ENCODE assay signal across 10 mouse cellular contexts in the genomic region with DNA sequence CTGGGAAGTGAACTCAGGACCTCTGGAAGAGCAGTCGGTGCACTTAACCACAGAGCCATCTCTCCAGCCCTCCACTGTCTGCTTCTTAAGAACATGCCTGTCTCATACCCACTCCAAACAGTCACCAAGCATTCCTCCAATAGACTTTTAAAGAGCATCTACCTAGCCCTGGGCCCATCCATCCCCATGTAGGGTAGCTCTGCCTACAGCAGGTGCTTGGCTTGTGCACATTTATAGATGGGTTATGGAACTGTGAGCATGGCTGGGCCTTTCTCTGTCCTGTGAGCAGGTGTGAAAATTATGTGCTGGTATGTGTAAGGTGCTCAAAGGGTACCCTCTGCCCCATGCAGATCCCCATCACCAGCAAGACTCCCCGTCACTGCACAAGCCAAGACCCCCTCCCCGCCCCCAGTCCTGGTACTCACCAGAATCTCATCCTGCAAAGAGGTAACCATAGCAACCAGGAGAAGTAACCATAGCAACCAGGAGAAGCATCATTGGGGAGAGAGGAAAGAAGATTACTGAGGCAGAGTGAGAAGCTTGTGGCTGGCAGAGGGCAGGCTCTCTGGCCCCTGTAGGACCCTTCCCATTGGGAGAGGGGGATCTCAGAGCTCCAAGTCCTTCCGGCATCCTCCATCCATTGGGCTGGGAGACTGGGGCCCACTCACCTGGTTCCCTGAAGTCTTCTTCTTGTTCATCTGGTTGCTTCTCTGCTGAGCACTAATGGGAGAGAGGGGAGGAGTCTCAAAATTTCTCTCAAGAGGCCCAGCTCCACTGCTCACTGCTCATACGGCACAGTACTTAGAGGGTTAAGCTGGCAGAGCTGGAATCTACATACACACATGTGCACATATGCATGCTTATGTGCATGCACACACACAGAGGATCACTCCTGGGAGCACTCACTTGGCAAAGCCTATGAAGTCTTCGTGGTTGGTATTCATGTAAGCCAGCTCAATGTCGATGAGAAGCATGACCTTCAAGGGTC. TPM values are rescaled to one million over a fixed set of nuclear protein-coding genes. Genes with fewer than 3 reads are reported as not detected.
DNase-seq lines count a peak whose midpoint lies in the region; ATAC-seq and TF ChIP-seq lines count a peak whose summit lies in the region.
"Had no signal": no experiment of that assay in that cellular context is flagged by ENCODE, and none has a peak within 500 bp of the region (broad histone marks: within the 10 kb centered on the region; RNA-seq: fewer than 3 reads in every experiment).

No protein-coding gene starts in this region.

- DNase-seq in retina, postnatal 1 day = peak; percentile 50
- DNase-seq in retina, embryonic 14.5 days (ENCODE audit: low spot score) = no peak
- DNase-seq in liver, postnatal 0 days = no peak
- DNase-seq in cerebellum, postnatal 14 days = no peak
- DNase-seq: gastrocnemius, postnatal 36 days; thymus, postnatal 25 days had no signal

- peak overlapping the region; percentile 37; the same call in 1 of the 2 replicates for H3K4me2 ChIP-seq in forebrain, embryonic 13.5 days
- H3K4me2 ChIP-seq in limb, embryonic 12.5 days = no peak overlapping the region
- H3K4me2 ChIP-seq in liver, postnatal 0 days (ENCODE audit: low read depth, low read length) = no peak overlapping the region
- no peak overlapping the region for H3K4me2 ChIP-seq in kidney, embryonic 15.5 days
- H3K4me2 ChIP-seq: lung, embryonic 15.5 days had no signal

- no peak overlapping the region for H3K4me3 ChIP-seq in forebrain, embryonic 13.5 days
- H3K4me3 ChIP-seq in limb, embryonic 12.5 days (replicated peaks) = no peak overlapping the region
- H3K4me3 ChIP-seq in liver, postnatal 0 days (ENCODE audit: low read depth, low read length) = no peak overlapping the region
- no peak overlapping the region for H3K4me3 ChIP-seq in kidney, embryonic 15.5 days (replicated peaks)
- H3K4me3 ChIP-seq: lung, embryonic 15.5 days had no signal

- TF ChIP-seq EP300 in liver, postnatal 0 days (IDR thresholded peaks at IDR 0.05; ENCODE audit: low read depth) = no peak

- peak; percentile 75 for ATAC-seq in forebrain, embryonic 13.5 days
- no peak for ATAC-seq in limb, embryonic 12.5 days (ENCODE audit: insufficient number of reproducible peaks, insufficient read depth, low FRiP score, low TSS enrichment, low read depth)
- no peak for ATAC-seq in liver, postnatal 0 days
- no peak for ATAC-seq in kidney, embryonic 15.5 days (replicated peaks; ENCODE audit: low FRiP score)

- no peaks in the 10 kb centered on the region for H3K9me3 ChIP-seq in forebrain, embryonic 13.5 days (replicated peaks)
- no peaks in the 10 kb centered on the region for H3K9me3 ChIP-seq in limb, embryonic 12.5 days
- H3K9me3 ChIP-seq in liver, postnatal 0 days (ENCODE audit: low read length) = no peaks in the 10 kb centered on the region
- H3K9me3 ChIP-seq in kidney, embryonic 15.5 days (replicated peaks) = no peaks in the 10 kb centered on the region
- H3K9me3 ChIP-seq: lung, embryonic 15.5 days had no signal

- H3K27me3 ChIP-seq in forebrain, embryonic 13.5 days = 0 out of 2 replicates have a peak, but pooled peaks cover 3% of the 10 kb centered on the region
- no peaks in the 10 kb centered on the region for H3K27me3 ChIP-seq in limb, embryonic 12.5 days
- peaks cover 5% of the 10 kb centered on the region for H3K27me3 ChIP-seq in liver, postnatal 0 days (ENCODE audit: insufficient read depth, low read length)
- H3K27me3 ChIP-seq in kidney, embryonic 15.5 days = no peaks in the 10 kb centered on the region
- H3K27me3 ChIP-seq: lung, embryonic 15.5 days had no signal

- no peak for TF ChIP-seq CTCF in liver, postnatal 0 days (IDR thresholded peaks at IDR 0.05; ENCODE audit: low read depth)

- H3K4me1 ChIP-seq in forebrain, embryonic 13.5 days = peaks cover 26% of the 10 kb centered on the region
- peaks cover 49% of the 10 kb centered on the region for H3K4me1 ChIP-seq in limb, embryonic 12.5 days (replicated peaks)
- H3K4me1 ChIP-seq in liver, postnatal 0 days (ENCODE audit: insufficient read depth) = no peaks in the 10 kb centered on the region
- H3K4me1 ChIP-seq in kidney, embryonic 15.5 days = peaks cover 36% of the 10 kb centered on the region

- 60% methylated on average over 7 of the region's 7 CpGs for WGBS in forebrain, embryonic 13.5 days
- WGBS in limb, embryonic 12.5 days = 83% methylated on average over 7 of the region's 7 CpGs
- 79% methylated on average over 7 of the region's 7 CpGs for WGBS in liver, postnatal 0 days (ENCODE audit: insufficient replicate concordance)
- 83% methylated on average over 7 of the region's 7 CpGs for WGBS in kidney, embryonic 15.5 days

- peak overlapping the region; percentile 80 for H3K27ac ChIP-seq in forebrain, embryonic 13.5 days
- peak overlapping the region; percentile 60; the same call in 1 of the 2 replicates for H3K27ac ChIP-seq in limb, embryonic 12.5 days
- no peak overlapping the region for H3K27ac ChIP-seq in liver, postnatal 0 days (ENCODE audit: low read depth)
- no peak overlapping the region for H3K27ac ChIP-seq in kidney, embryonic 15.5 days
- H3K27ac ChIP-seq: lung, embryonic 15.5 days had no signal

- no peaks in the 10 kb centered on the region for H3K36me3 ChIP-seq in forebrain, embryonic 13.5 days (ENCODE audit: poor library complexity, severe bottlenecking)
- peaks cover 44% of the 10 kb centered on the region for H3K36me3 ChIP-seq in limb, embryonic 12.5 days
- no peaks in the 10 kb centered on the region for H3K36me3 ChIP-seq in liver, postnatal 0 days (replicated peaks; ENCODE audit: insufficient read depth, low read length)
- no peaks in the 10 kb centered on the region for H3K36me3 ChIP-seq in kidney, embryonic 15.5 days
- H3K36me3 ChIP-seq: lung, embryonic 15.5 days had no signal

- H3K9ac ChIP-seq in forebrain, embryonic 13.5 days = peak overlapping the region; percentile 16; the same call in 1 of the 2 replicates
- no peak overlapping the region for H3K9ac ChIP-seq in limb, embryonic 12.5 days (replicated peaks)
- no peak overlapping the region for H3K9ac ChIP-seq in liver, postnatal 0 days (replicated peaks)
- H3K9ac ChIP-seq in kidney, embryonic 15.5 days = no peak overlapping the region
- H3K9ac ChIP-seq: lung, embryonic 15.5 days had no signal

RNA-seq across cellular contexts. Expression of gene Ciz1, which starts 29.1 kb away (rescaled TPM):
- 49.0 and 52.4 TPM in 2 replicates for polyA plus RNA-seq in forebrain, embryonic 13.5 days (2015; fragmentation: Nextera tagmentation; extraction: Ambion mirVana)
- 55.4 and 62.1 TPM in 2 replicates for polyA plus RNA-seq in limb, embryonic 12.5 days (2016; fragmentation: Nextera tagmentation; extraction: Ambion mirVana)
- 9.0 and 9.9 TPM in 2 replicates for polyA plus RNA-seq in liver, postnatal 0 days (2015; fragmentation: Nextera tagmentation; extraction: Ambion mirVana)
- polyA plus RNA-seq in kidney, embryonic 15.5 days (2015; fragmentation: Nextera tagmentation; extraction: Ambion mirVana) = 48.7 and 56.6 TPM in 2 replicates

RNA-seq across cellular contexts. Expression of gene Dnm1, which starts 30.1 kb away (rescaled TPM):
- 13.7 and 20.2 TPM in 2 replicates for polyA plus RNA-seq in forebrain, embryonic 13.5 days (2015; fragmentation: Nextera tagmentation; extraction: Ambion mirVana)
- 38.8 and 46.8 TPM in 2 replicates for polyA plus RNA-seq in limb, embryonic 12.5 days (2016; fragmentation: Nextera tagmentation; extraction: Ambion mirVana)
- polyA plus RNA-seq in liver, postnatal 0 days (2015; fragmentation: Nextera tagmentation; extraction: Ambion mirVana) = 0.06 and 0.25 TPM in 2 replicates
- polyA plus RNA-seq in kidney, embryonic 15.5 days (2015; fragmentation: Nextera tagmentation; extraction: Ambion mirVana) = 6.3 and 7.9 TPM in 2 replicates

RNA-seq across cellular contexts. Expression of gene Swi5, which starts 35.2 kb away (rescaled TPM):
- 466 and 470 TPM in 2 replicates for polyA plus RNA-seq in forebrain, embryonic 13.5 days (2015; fragmentation: Nextera tagmentation; extraction: Ambion mirVana)
- polyA plus RNA-seq in limb, embryonic 12.5 days (2016; fragmentation: Nextera tagmentation; extraction: Ambion mirVana) = 368 and 439 TPM in 2 replicates
- 188 and 209 TPM in 2 replicates for polyA plus RNA-seq in liver, postnatal 0 days (2015; fragmentation: Nextera tagmentation; extraction: Ambion mirVana)
- 419 and 447 TPM in 2 replicates for polyA plus RNA-seq in kidney, embryonic 15.5 days (2015; fragmentation: Nextera tagmentation; extraction: Ambion mirVana)

RNA-seq across cellular contexts. Expression of gene Golga2, which starts 35.9 kb away (rescaled TPM):
- polyA plus RNA-seq in forebrain, embryonic 13.5 days (2015; fragmentation: Nextera tagmentation; extraction: Ambion mirVana) = 20.5 and 23.4 TPM in 2 replicates
- polyA plus RNA-seq in limb, embryonic 12.5 days (2016; fragmentation: Nextera tagmentation; extraction: Ambion mirVana) = 24.9 and 28.4 TPM in 2 replicates
- 5.8 and 7.0 TPM in 2 replicates for polyA plus RNA-seq in liver, postnatal 0 days (2015; fragmentation: Nextera tagmentation; extraction: Ambion mirVana)
- polyA plus RNA-seq in kidney, embryonic 15.5 days (2015; fragmentation: Nextera tagmentation; extraction: Ambion mirVana) = 23.0 and 27.3 TPM in 2 replicates

RNA-seq across cellular contexts. Expression of gene 1110008P14Rik, which starts 58.7 kb away (rescaled TPM):
- polyA plus RNA-seq in forebrain, embryonic 13.5 days (2015; fragmentation: Nextera tagmentation; extraction: Ambion mirVana) = 59.6 and 60.4 TPM in 2 replicates
- 44.3 and 45.8 TPM in 2 replicates for polyA plus RNA-seq in limb, embryonic 12.5 days (2016; fragmentation: Nextera tagmentation; extraction: Ambion mirVana)
- polyA plus RNA-seq in liver, postnatal 0 days (2015; fragmentation: Nextera tagmentation; extraction: Ambion mirVana) = 30.1 and 32.2 TPM in 2 replicates
- polyA plus RNA-seq in kidney, embryonic 15.5 days (2015; fragmentation: Nextera tagmentation; extraction: Ambion mirVana) = 47.1 and 52.1 TPM in 2 replicates

Comparison
In these comparisons a context has a peak if more than half of its experiments do, and no peak if none do; other contexts are left out.
1. H3K27ac ChIP-seq: peak in forebrain, embryonic 13.5 days (single experiment) and limb, embryonic 12.5 days (single experiment); none in liver, postnatal 0 days (single experiment) and kidney, embryonic 15.5 days (single experiment).